Mouse (Mus musculus): ENCODE results near the gene Ly6g5c. TPM values are rescaled to one million over a fixed set of nuclear protein-coding genes. Genes with fewer than 3 reads are reported as not detected.
A peak's percentile ranks its signal among the peaks of the same experiment; 100 is the strongest.

The Ly6g5c gene
- not detected in 2 replicates for polyA plus RNA-seq (2014; fragmentation: Nextera tagmentation; extraction: Ambion mirVana)

DNA sequence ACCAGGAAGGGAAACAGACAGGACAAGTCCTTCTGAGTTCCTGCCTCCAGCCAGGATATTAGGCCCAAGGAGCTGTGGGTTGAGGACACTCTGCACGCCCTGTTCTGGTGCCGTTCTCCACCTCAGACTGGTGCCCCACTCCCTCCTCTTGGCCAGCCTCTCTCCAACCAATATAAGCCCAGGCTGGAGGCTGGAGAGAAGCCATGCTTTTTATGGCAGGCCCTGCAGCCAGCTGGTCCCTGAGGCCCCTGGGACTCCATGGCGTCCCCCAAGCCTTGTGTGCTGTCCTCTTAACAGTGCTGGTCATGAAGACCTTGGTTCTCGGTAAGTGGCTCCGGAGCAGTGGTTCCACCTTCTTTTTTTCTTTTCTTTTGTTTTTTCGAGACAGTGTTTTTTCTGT, at the start of gene Ly6g5c:
Ly6g5c (plus strand) TSS at position 183 of the 400 bp plus-strand sequence.
- no peak for DNase-seq (ENCODE audit: low spot score)
- WGBS = 84% methylated on average over 6 of the region's 6 CpGs

GRCm38 (mm10) chr17:35058316-35058715, 49.8 kb upstream of the Ly6g5c start:
- Histone ChIP-seq H3K9ac (ENCODE audit: low read depth, low read length) (no peak overlapping the region), H3K27ac (ENCODE audit: low read depth, low read length) (no peak overlapping the region)

More for the DNA sequence above, at the start of gene Ly6g5c:
- H3K9me3 ChIP-seq (ENCODE audit: control insufficient read depth, low read length) = no peaks in the 10 kb centered on the region
- H3K4me2 ChIP-seq = no peak within 1 kb of the TSS
- H3K36me3 ChIP-seq (ENCODE audit: control insufficient read depth, insufficient read depth, low read length) = peaks cover 5% of the 10 kb centered on the region; the same call in 1 of the 2 replicates
- H3K9ac ChIP-seq (ENCODE audit: low read depth, low read length) = no peak within 1 kb of the TSS
- H3K27ac ChIP-seq (ENCODE audit: low read depth, low read length) = no peak within 1 kb of the TSS
- no peaks in the 10 kb centered on the region for H3K27me3 ChIP-seq (replicated peaks; ENCODE audit: control insufficient read depth, insufficient read depth, low read length)
- H3K4me3 ChIP-seq (ENCODE audit: low read depth, low read length) = no peak within 1 kb of the TSS
- no peak for ATAC-seq (replicated peaks; ENCODE audit: low FRiP score)
- peaks cover 32% of the 10 kb centered on the region for H3K4me1 ChIP-seq (replicated peaks; ENCODE audit: control insufficient read depth, insufficient read depth, low read length)

DNA sequence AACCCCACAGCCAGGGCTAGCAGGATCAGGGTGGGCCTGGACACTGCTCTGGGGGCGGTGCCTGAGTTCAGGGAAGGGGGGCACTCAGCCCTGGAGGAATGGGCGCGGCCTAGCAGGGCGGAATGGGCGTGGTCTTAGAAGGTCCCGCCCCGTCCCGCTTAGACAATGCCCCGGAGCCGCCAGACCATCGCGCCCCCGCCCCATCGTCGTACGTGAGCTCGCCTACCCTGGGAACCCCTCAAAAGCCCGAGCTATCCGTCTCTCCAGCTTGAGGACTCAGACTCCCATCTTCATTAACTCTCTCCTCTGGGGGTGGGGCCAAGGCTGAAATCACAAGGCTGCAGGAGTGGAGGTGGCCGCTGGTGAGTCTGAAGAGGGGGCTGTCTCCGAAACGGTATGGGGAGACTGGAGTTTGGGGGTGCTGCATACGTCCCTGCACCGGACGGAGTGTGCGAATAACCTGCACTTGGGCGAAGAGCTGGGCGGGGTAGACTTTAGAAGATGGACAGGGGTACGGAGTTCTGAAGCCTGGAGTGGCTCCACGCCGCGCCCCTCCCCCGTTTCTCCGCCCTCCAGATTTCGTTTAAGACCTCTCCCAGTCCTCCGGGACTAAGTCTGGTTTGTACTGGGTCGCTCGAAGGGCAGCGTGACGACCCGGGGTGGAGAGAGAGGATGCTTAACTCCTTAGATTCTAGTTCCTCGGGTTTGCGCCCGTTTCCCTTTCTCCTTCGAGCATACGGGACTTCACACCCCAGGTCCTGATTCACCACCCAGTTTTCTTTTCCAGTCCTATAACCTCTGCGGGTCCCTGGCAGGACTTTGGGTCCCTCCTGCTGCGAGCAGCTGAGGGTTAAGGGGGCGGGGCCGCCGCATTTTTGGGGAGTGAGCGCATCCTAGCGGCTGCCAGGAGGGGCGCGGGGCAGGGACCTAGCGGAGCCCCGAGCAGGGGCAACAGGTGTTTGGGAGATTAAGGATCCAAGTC, 48.9 kb upstream of the Ly6g5c start, which contains the start of gene Ddah2:
Ddah2 (plus strand) TSS at position 125 of the 982 bp plus-strand sequence.
- Histone ChIP-seq H3K27ac (ENCODE audit: low read depth, low read length) (peak within 1 kb of the TSS; percentile 70), H3K9ac (ENCODE audit: low read depth, low read length) (peak within 1 kb of the TSS; percentile 65), H3K9me3 (ENCODE audit: control insufficient read depth, low read length) (no peaks in the 10 kb centered on the region), H3K27me3 (replicated peaks; ENCODE audit: control insufficient read depth, insufficient read depth, low read length) (peaks cover 3% of the 10 kb centered on the region; the same call in 1 of the 2 replicates), H3K36me3 (ENCODE audit: control insufficient read depth, insufficient read depth, low read length) (peaks cover 34% of the 10 kb centered on the region), H3K4me1 (replicated peaks; ENCODE audit: control insufficient read depth, insufficient read depth, low read length) (peaks cover 39% of the 10 kb centered on the region), H3K4me2 (peak within 1 kb of the TSS; percentile 84), H3K4me3 (ENCODE audit: low read depth, low read length) (peak within 1 kb of the TSS; percentile 64)
- ATAC-seq (replicated peaks; ENCODE audit: low FRiP score) (peak; percentile 82), DNase-seq (ENCODE audit: low spot score) (peak; percentile 92)
- under 1% methylated on average over 57 of the region's 57 CpGs for WGBS

More at GRCm38 (mm10) chr17:35058316-35058715, 49.8 kb upstream of the Ly6g5c start:
- no peaks in the 10 kb centered on the region for H3K27me3 ChIP-seq (replicated peaks; ENCODE audit: control insufficient read depth, insufficient read depth, low read length)
- peaks cover 39% of the 10 kb centered on the region for H3K4me1 ChIP-seq (replicated peaks; ENCODE audit: control insufficient read depth, insufficient read depth, low read length)
- H3K4me2 ChIP-seq = peak overlapping the region; percentile 84
- peaks cover 42% of the 10 kb centered on the region for H3K36me3 ChIP-seq (ENCODE audit: control insufficient read depth, insufficient read depth, low read length)
- no peaks in the 10 kb centered on the region for H3K9me3 ChIP-seq (ENCODE audit: control insufficient read depth, low read length)
- ATAC-seq (replicated peaks; ENCODE audit: low FRiP score) = no peak
- peak overlapping the region; percentile 64; the same call in 1 of the 2 replicates for H3K4me3 ChIP-seq (ENCODE audit: low read depth, low read length)
- no peak for DNase-seq (ENCODE audit: low spot score)
- 70% methylated on average over 9 of the region's 9 CpGs for WGBS

GRCm38 (mm10) chr17:35060071-35060470, 48.0 kb upstream of the Ly6g5c start:
- H3K4me2 ChIP-seq = peak overlapping the region; percentile 84
- DNase-seq (ENCODE audit: low spot score) (no peak), ATAC-seq (replicated peaks; ENCODE audit: low FRiP score) (no peak)
- H3K27ac ChIP-seq (ENCODE audit: low read depth, low read length) = no peak overlapping the region; the same call in 1 of the 2 replicates
- WGBS = 43% methylated on average over 14 of the region's 14 CpGs
- peak overlapping the region; percentile 65; the same call in 1 of the 2 replicates for H3K9ac ChIP-seq (ENCODE audit: low read depth, low read length)
- H3K36me3 ChIP-seq (ENCODE audit: control insufficient read depth, insufficient read depth, low read length) = peaks cover 29% of the 10 kb centered on the region
- peaks cover 11% of the 10 kb centered on the region for H3K27me3 ChIP-seq (replicated peaks; ENCODE audit: control insufficient read depth, insufficient read depth, low read length)
- H3K4me1 ChIP-seq (replicated peaks; ENCODE audit: control insufficient read depth, insufficient read depth, low read length) = peaks cover 46% of the 10 kb centered on the region
- H3K4me3 ChIP-seq (ENCODE audit: low read depth, low read length) = peak overlapping the region; percentile 64
- H3K9me3 ChIP-seq (ENCODE audit: control insufficient read depth, low read length) = no peaks in the 10 kb centered on the region

- Histone ChIP-seq H3K27me3 (replicated peaks; ENCODE audit: control insufficient read depth, insufficient read depth, low read length) (peaks cover 17% of the 10 kb centered on the region), H3K27ac (ENCODE audit: low read depth, low read length) (no peak overlapping the region), H3K36me3 (ENCODE audit: control insufficient read depth, insufficient read depth, low read length) (peaks cover 24% of the 10 kb centered on the region), H3K9me3 (ENCODE audit: control insufficient read depth, low read length) (no peaks in the 10 kb centered on the region), H3K9ac (ENCODE audit: low read depth, low read length) (no peak overlapping the region), H3K4me2 (peak overlapping the region; percentile 84), H3K4me1 (replicated peaks; ENCODE audit: control insufficient read depth, insufficient read depth, low read length) (peaks cover 51% of the 10 kb centered on the region), H3K4me3 (ENCODE audit: low read depth, low read length) (peak overlapping the region; percentile 64; the same call in 1 of the 2 replicates)
- DNase-seq (ENCODE audit: low spot score) (no peak), ATAC-seq (replicated peaks; ENCODE audit: low FRiP score) (no peak)
- 65% methylated on average over 22 of the region's 22 CpGs for WGBS
Observed at GRCm38 (mm10) chr17:35060737-35061297, 47.3 kb upstream of the Ly6g5c start.

GRCm38 (mm10) chr17:35061299-35061698, 46.8 kb upstream of the Ly6g5c start:
- H3K27me3 ChIP-seq (replicated peaks; ENCODE audit: control insufficient read depth, insufficient read depth, low read length) = peaks cover 22% of the 10 kb centered on the region
- WGBS = 83% methylated on average over 8 of the region's 8 CpGs
- no peak overlapping the region for H3K27ac ChIP-seq (ENCODE audit: low read depth, low read length)
- no peak overlapping the region for H3K4me3 ChIP-seq (ENCODE audit: low read depth, low read length)
- DNase-seq (ENCODE audit: low spot score) (no peak), ATAC-seq (replicated peaks; ENCODE audit: low FRiP score) (no peak)
- no peaks in the 10 kb centered on the region for H3K9me3 ChIP-seq (ENCODE audit: control insufficient read depth, low read length)
- H3K36me3 ChIP-seq (ENCODE audit: control insufficient read depth, insufficient read depth, low read length) = peaks cover 19% of the 10 kb centered on the region
- H3K4me2 ChIP-seq = no peak overlapping the region
- H3K9ac ChIP-seq (ENCODE audit: low read depth, low read length) = no peak overlapping the region
- peaks cover 49% of the 10 kb centered on the region for H3K4me1 ChIP-seq (replicated peaks; ENCODE audit: control insufficient read depth, insufficient read depth, low read length)

DNA sequence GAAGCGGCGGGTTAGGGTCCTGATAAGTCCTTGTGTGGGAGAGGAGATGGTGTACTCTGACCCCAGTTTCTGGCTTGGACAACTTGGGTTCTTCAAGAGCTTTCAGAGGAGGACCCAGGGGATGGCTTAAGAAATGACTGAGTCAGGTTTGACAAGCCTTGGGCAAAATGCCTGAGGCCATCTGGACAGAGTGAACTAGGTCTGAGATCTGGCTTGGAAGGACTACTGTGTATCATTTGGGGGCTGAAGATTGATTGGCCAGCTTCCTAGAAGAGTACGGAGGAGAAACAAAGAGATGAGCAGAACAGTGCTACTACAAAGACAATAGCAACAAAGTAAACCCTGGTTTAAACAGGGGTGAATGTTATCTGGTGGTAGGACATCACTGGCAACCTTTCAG, 44.6 kb upstream of the Ly6g5c start:
- ATAC-seq (replicated peaks; ENCODE audit: low FRiP score) = no peak
- no peak for DNase-seq (ENCODE audit: low spot score)
- H3K27ac ChIP-seq (ENCODE audit: low read depth, low read length) = no peak overlapping the region
- H3K4me3 ChIP-seq (ENCODE audit: low read depth, low read length) = no peak overlapping the region
- no peak overlapping the region for H3K4me2 ChIP-seq
- H3K9ac ChIP-seq (ENCODE audit: low read depth, low read length) = no peak overlapping the region
- peaks cover 12% of the 10 kb centered on the region; the same call in 1 of the 2 replicates for H3K36me3 ChIP-seq (ENCODE audit: control insufficient read depth, insufficient read depth, low read length)
- no peaks in the 10 kb centered on the region for H3K9me3 ChIP-seq (ENCODE audit: control insufficient read depth, low read length)
- H3K4me1 ChIP-seq (replicated peaks; ENCODE audit: control insufficient read depth, insufficient read depth, low read length) = peaks cover 34% of the 10 kb centered on the region
- peaks cover 38% of the 10 kb centered on the region for H3K27me3 ChIP-seq (replicated peaks; ENCODE audit: control insufficient read depth, insufficient read depth, low read length)
- WGBS = 85% methylated on average over 3 of the region's 3 CpGs

DNA sequence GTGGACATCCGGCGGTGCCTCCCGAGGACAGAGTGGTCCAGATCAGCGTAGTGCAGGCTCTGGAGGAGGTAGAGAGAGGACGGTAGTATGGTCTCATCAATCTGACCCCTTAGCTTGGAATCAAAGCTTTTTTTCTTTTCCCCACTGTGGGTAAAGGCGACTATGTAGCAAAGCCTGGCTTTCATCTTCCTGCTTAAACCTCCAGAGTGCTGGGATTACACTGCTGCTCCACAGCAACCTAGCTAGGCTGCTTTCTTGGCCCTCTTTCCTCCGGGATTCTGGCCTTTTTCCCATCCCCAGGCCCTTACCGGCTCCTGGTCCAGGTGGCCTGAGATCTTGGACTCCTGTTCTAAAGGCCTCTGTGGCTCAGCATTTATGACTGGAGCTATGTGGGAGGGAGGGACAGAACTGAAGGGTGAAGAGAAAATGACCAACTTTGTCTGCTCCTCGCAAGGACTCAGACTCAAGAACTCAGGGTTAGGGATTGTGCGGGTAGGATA, 43.7 kb upstream of the Ly6g5c start:
- peaks cover 46% of the 10 kb centered on the region for H3K27me3 ChIP-seq (replicated peaks; ENCODE audit: control insufficient read depth, insufficient read depth, low read length)
- peaks cover 34% of the 10 kb centered on the region for H3K4me1 ChIP-seq (replicated peaks; ENCODE audit: control insufficient read depth, insufficient read depth, low read length)
- WGBS = 22% methylated on average over 10 of the region's 10 CpGs

More for the DNA sequence above, 43.7 kb upstream of the Ly6g5c start:
- peaks cover 12% of the 10 kb centered on the region; the same call in 1 of the 2 replicates for H3K36me3 ChIP-seq (ENCODE audit: control insufficient read depth, insufficient read depth, low read length)
- peak overlapping the region; percentile 45 for H3K4me3 ChIP-seq (ENCODE audit: low read depth, low read length)
- H3K9me3 ChIP-seq (ENCODE audit: control insufficient read depth, low read length) = no peaks in the 10 kb centered on the region
- DNase-seq (ENCODE audit: low spot score) (no peak), ATAC-seq (replicated peaks; ENCODE audit: low FRiP score) (no peak)
- no peak overlapping the region; the same call in 1 of the 2 replicates for H3K9ac ChIP-seq (ENCODE audit: low read depth, low read length)
- no peak overlapping the region for H3K27ac ChIP-seq (ENCODE audit: low read depth, low read length)
- H3K4me2 ChIP-seq = peak overlapping the region; percentile 79

Measured in liver, embryonic 11.5 days (tissue).